Comparison of ENCODE assay signal across 33 mouse cellular contexts in genomic region chr7:138389941-138390340, GRCm38 (mm10). TPM values are rescaled to one million over a fixed set of nuclear protein-coding genes. Genes with fewer than 3 reads are reported as not detected.
"Had no signal": no experiment of that assay in that cellular context is flagged by ENCODE, and none has a peak within 500 bp of the region (broad histone marks: within the 10 kb centered on the region; RNA-seq: fewer than 3 reads in every experiment).

No protein-coding gene starts in this region.

- H3K27ac ChIP-seq: limb, embryonic 10.5 days; limb, embryonic 12.5 days; limb, embryonic 13.5 days; limb, embryonic 15.5 days; liver, embryonic 12.5 days; liver, embryonic 13.5 days; liver, embryonic 14.5 days; liver, embryonic 15.5 days; lung, embryonic 15.5 days; macrophage; midbrain, embryonic 10.5 days; midbrain, embryonic 12.5 days; midbrain, embryonic 13.5 days; midbrain, embryonic 15.5 days; neural tube, embryonic 12.5 days had no signal

- H3K4me3 ChIP-seq: limb, embryonic 10.5 days; limb, embryonic 12.5 days; limb, embryonic 13.5 days; limb, embryonic 15.5 days; liver, embryonic 12.5 days; liver, embryonic 13.5 days; liver, embryonic 15.5 days; lung, embryonic 15.5 days; megakaryocyte, embryonic 14.5 days; midbrain, embryonic 10.5 days; midbrain, embryonic 12.5 days; midbrain, embryonic 13.5 days; midbrain, embryonic 15.5 days; myocyte; neural tube, embryonic 12.5 days had no signal

- H3K4me1 ChIP-seq: limb, embryonic 10.5 days; limb, embryonic 12.5 days; limb, embryonic 13.5 days; limb, embryonic 15.5 days; liver, embryonic 12.5 days; liver, embryonic 13.5 days; liver, embryonic 15.5 days; lung, embryonic 15.5 days; megakaryocyte, embryonic 14.5 days; midbrain, embryonic 10.5 days; midbrain, embryonic 12.5 days; midbrain, embryonic 13.5 days; neural tube, embryonic 12.5 days had no signal

- DNase-seq: left cerebral cortex, postnatal 4 days; liver; liver, embryonic 13.5 days; liver, postnatal 0 days; lung, adult 18-20 months; lung, adult 2 months; lung, embryonic 14.5 days; lung, postnatal 10 days; lung, postnatal 14 days; lung, postnatal 36 days; lung, postnatal 4 days; midbrain, embryonic 14.5 days had no signal

RNA-seq across cellular contexts. Expression of gene Tcerg1l, which starts 7.6 kb away (rescaled TPM):
- total RNA-seq: liver, adult 2 months; megakaryocyte, adult 5-6 weeks; megakaryocyte-erythroid progenitor cell, adult 5-6 weeks; monocyte, adult 5-6 weeks had no signal
- polyA plus RNA-seq: liver, adult 2 months; liver, embryonic 15.5 days; liver, embryonic 16.5 days; liver, postnatal 0 days; macrophage; myocyte had no signal
